Mouse (Mus musculus) ES-E14 (cell line): ENCODE data around the gene Slco2a1. TPM values are rescaled to one million over a fixed set of nuclear protein-coding genes. Genes with fewer than 3 reads are reported as not detected.
A peak's percentile ranks its signal among the peaks of the same experiment; 100 is the strongest.

Experiments used
- DNase-seq: peaks from one replicate; pipeline ENCODE4 v3.0.0-alpha.2; 2013; ENCODE audit warnings: low read depth, low spot score
- H3K27ac ChIP-seq: 2 replicates; pipeline ENCODE4 v1.5.1; 2012; ENCODE audit warnings: low read depth, mild to moderate bottlenecking, low read length, moderate library complexity, mixed read lengths; ENCODE audit not compliant: poor library complexity, insufficient read depth, severe bottlenecking
- H3K36me3 ChIP-seq: 2 replicates; pipeline ENCODE4 v1.6.1; 2012; ENCODE audit warnings: mild to moderate bottlenecking, low read length, moderate library complexity, mixed read lengths; ENCODE audit not compliant: control insufficient read depth, poor library complexity, insufficient read depth, severe bottlenecking
- H3K4me1 ChIP-seq, 2 experiments: fragments of 150-350 bp in 1 of 2; sonication (generic) in 1 of 2; 2 replicates each; pipeline ENCODE4 v1.6.1; 2012; ENCODE audit warnings: low read length in 2 of 2, mild to moderate bottlenecking in 1 of 2, mixed read lengths in 1 of 2; ENCODE audit not compliant: control insufficient read depth in 2 of 2, insufficient read depth in 2 of 2, poor library complexity in 1 of 2
- H3K4me3 ChIP-seq, 2 experiments: fragments of 150-350 bp in 1 of 2; sonication (generic) in 1 of 2; 2 replicates each; pipeline ENCODE4 v1.5.1; 2012; ENCODE audit warnings: low read length in 2 of 2, low read depth in 1 of 2, mild to moderate bottlenecking in 1 of 2, mixed read lengths in 1 of 2; ENCODE audit not compliant: insufficient read depth in 1 of 2, poor library complexity in 1 of 2, severe bottlenecking in 1 of 2
- H3K9ac ChIP-seq: 2 replicates; pipeline ENCODE4 v1.6.1; 2012; ENCODE audit warnings: low read depth, mild to moderate bottlenecking, low read length, mixed read lengths; ENCODE audit not compliant: poor library complexity, insufficient read depth, severe bottlenecking
- H3K9me3 ChIP-seq: fragments of 150-350 bp; sonication (generic); 2 replicates; pipeline ENCODE4 v1.6.1; 2012; ENCODE audit warnings: low read depth, mild to moderate bottlenecking, low read length; ENCODE audit not compliant: control insufficient read depth, insufficient read depth
- CHD2 ChIP-seq: IDR thresholded peaks from 2 replicates; pipeline ENCODE4 v1.6.1; 2014; ENCODE audit warnings: mild to moderate bottlenecking, low read depth, low read length, inconsistent platforms
- HCFC1 ChIP-seq: IDR thresholded peaks from 2 replicates; pipeline ENCODE4 v1.6.1; 2012; ENCODE audit warnings: low read length, inconsistent platforms, borderline replicate concordance; ENCODE audit not compliant: insufficient read depth
- MAFK ChIP-seq: IDR thresholded peaks from 2 replicates; pipeline ENCODE4 v1.6.1; 2014; ENCODE audit warnings: mild to moderate bottlenecking, low read depth, low read length, inconsistent platforms; ENCODE audit not compliant: insufficient read depth
- ZC3H11A ChIP-seq: IDR thresholded peaks from 2 replicates; pipeline ENCODE4 v1.6.1; 2012; ENCODE audit warnings: low read depth, mild to moderate bottlenecking, inconsistent platforms, low read length, borderline replicate concordance
- ZNF384 ChIP-seq: IDR thresholded peaks from 2 replicates; pipeline ENCODE4 v1.6.1; 2012; ENCODE audit warnings: low read depth, low read length, inconsistent platforms
- in situ Hi-C, 2 experiments: fragments of 600-800 bp; cut with MboI; formaldehyde crosslinking; loops; one replicate each; pipeline ENCODE4 v1.15.1; 2025; ENCODE audit warnings: low sequenced_read_pairs in 2 of 2, inconsistent platforms in 1 of 2; ENCODE audit not compliant: unreplicated experiment in 2 of 2
- total RNA-seq: library from RNA; depleted of rRNA; stranded (reverse); fragments of 300-350 nt; gene quantifications from 2 replicates; pipeline ENCODE4 v1.2.3, GENCODE M21; 2012

The Slco2a1 gene
- total RNA-seq, 1 experiment = 2.2 TPM

DNA sequence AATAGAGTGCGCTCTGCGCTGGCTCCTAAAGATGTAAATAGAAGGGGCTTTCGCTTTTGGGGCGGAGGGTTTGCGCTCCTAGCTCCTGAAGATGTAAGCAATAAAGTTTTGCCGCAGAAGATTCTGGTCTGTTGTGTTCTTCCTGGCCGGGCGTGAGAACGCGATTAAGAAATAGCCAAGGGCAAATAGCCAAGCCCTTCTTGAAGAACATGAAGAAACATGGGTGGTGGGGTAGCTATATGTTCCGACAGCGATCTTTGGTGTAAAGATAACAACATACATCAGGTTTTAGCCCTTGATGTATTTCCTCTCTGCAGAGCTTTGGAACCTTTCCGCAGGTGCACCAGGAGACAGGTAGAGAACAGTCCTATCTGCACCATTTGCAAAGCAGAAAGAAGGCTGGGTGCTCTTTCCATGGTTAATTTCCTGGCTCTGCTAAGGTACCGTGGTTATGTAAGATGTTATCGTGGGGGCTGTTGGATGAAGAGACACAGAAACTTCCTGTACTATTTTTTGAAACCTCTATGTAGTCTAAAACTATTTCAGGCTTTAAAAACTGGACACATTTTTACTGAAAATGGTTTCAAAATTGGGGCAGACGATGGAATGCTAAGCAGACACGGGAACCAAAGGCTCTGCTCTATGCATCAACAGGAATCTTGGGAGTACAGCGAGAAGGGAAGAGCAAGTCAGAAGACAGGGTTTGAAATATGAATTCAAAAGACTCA is 120.6 kb downstream of the Slco2a1 start:
- no peaks in the 10 kb centered on the region for H3K9me3 ChIP-seq
- H3K4me1 ChIP-seq = peaks cover 0 to 3% of the 10 kb centered on the region in 2 experiments; a peak in 1 of 4 replicates
- no peak overlapping the region for H3K4me3 ChIP-seq
- no peak overlapping the region for H3K9ac ChIP-seq
- H3K27ac ChIP-seq = no peak overlapping the region
- in situ Hi-C loops = no loop called here
- no peaks in the 10 kb centered on the region for H3K36me3 ChIP-seq
- DNase-seq = no peak
- TF ChIP-seq CHD2 = no peak

DNA sequence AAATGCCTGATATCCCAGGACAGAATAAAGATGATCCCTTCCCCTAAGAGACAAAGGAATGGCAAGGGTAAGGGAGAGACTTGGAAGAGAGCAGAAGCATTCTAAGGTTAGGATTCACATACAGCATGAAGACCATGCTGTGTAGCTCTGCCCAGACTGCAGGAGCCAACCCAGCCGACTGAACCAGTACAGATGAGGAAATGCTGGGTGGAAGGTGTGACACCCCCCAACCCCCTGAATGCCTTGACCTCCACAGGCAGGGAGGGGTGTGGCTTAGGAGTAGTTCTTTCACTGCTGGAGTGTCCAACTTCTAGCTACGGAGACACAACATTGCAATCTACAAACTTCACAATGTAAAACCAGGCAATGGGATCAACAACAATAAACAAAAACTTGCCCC is 121.4 kb downstream of the Slco2a1 start:
- Histone ChIP-seq H3K4me1 (peaks cover 0 to 3% of the 10 kb centered on the region in 2 experiments; a peak in 1 of 4 replicates), H3K27ac (no peak overlapping the region), H3K9ac (no peak overlapping the region), H3K4me3 (no peak overlapping the region), H3K9me3 (no peaks in the 10 kb centered on the region), H3K36me3 (no peaks in the 10 kb centered on the region)
- no peak for TF ChIP-seq CHD2
- TF ChIP-seq HCFC1 = no peak
- no peak for TF ChIP-seq ZNF384
- TF ChIP-seq MAFK = no peak
- no peak for DNase-seq
- in situ Hi-C loops = no loop called here

DNA sequence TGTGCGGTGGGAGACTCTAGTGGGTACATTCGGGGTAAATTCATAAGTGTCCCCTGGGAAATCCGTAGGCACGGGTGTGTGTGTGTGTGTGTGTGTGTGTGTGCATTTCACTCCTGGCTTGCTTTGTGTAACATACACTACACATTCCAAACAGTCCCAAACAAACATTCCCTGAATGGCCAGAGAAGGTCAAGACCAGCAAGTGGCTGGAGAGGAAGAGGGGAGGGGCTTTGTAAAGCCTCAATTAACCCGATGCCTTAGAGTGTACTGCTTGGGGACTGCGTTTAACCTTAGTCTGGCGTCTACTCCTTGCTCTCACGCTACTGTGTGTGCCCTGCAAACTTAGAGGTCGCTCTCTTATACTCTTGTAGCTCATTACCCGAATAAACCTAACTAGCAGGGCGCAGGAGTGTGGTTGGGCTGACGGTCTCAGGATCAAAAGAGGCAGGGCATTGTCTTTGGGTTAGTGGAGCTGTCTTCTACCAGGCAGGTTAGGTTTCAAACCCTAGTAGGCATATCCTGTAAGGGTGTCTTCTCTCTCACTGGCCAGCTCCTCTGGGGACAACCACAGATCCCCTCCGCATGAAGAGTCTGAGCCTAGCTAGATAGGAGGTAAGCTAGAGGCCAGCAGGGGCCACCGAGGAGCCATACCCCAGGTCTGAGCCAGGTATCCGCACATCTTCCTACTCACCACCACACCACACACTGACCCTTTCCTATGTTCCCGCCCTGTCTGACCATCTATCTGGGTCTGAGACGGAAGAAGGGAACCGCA is 122.4 kb downstream of the Slco2a1 start:
- DNase-seq = no peak

DNA sequence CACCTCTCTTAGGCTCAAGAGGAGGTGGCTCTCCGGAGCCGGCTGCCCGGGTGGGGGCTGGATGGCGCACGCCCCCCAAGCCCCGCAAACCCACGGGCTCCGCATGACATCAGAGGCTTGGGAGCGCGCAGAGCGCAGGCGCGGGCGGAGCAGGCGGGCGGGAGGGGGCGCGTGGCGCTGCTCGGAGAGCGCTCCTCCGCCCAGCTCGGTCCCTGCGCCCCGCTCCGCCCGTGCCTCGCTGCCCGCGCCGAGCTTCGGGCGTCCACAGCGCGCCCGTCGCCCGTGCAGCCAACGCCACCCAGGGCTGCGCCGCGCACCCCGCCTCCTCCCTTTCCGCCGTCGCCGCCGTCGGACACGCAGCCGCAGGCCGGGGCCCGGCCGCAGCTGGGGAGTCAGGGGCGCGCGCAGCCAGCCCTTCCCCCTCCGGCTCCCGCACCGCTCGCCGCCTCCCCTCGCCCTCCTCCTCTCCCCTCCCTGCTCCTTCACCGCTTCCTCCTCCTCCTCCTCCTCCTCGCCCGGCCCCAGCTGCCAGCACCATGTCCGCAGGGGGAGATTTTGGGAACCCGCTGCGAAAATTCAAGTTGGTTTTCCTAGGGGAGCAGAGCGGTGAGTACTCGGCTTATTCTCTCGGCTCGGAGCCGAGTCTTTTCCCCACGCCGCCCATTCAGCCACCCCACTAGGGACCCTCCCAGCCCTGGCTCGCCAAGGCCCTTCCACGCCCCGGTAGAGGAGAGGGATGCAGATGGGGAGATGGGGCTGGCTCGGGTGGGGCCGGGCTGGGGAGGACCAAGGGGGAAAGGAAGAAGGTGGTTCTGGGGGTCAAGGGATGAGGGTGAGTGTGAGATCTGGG is 123.3 kb downstream of the Slco2a1 start, which contains the start of gene Rab6b:
TSS of gene Rab6b (plus strand) at position 167 of the 850 bp plus-strand sequence.
- Histone ChIP-seq H3K9me3 (no peaks in the 10 kb centered on the region), H3K27ac (no peak within 1 kb of the TSS), H3K4me1 (peaks cover 0 to 3% of the 10 kb centered on the region in 2 experiments; a peak in 1 of 4 replicates), H3K4me3 (peak within 1 kb of the TSS; percentile 81 to 94), H3K36me3 (no peaks in the 10 kb centered on the region), H3K9ac (peak within 1 kb of the TSS; percentile 79)
- DNase-seq = no peak
- TF ChIP-seq HCFC1 (no peak), ZNF384 (no peak), CHD2 (no peak), ZC3H11A (no peak), MAFK (no peak)
- in situ Hi-C loops = no loop called here

More for the DNA sequence above, 122.4 kb downstream of the Slco2a1 start:
- Histone ChIP-seq H3K27ac (no peak overlapping the region), H3K36me3 (no peaks in the 10 kb centered on the region), H3K9me3 (no peaks in the 10 kb centered on the region), H3K9ac (no peak overlapping the region), H3K4me1 (peaks cover 0 to 3% of the 10 kb centered on the region in 2 experiments; a peak in 1 of 4 replicates), H3K4me3 (peak overlapping the region; percentile 81 to 94)
- TF ChIP-seq ZC3H11A (no peak), HCFC1 (no peak), CHD2 (no peak), MAFK (no peak), ZNF384 (no peak)
- in situ Hi-C loops = no loop called here
